8 mouse cellular contexts compared by ENCODE assay signal in genomic region chr2:14054716-14055115, GRCm38 (mm10). TPM values are rescaled to one million over a fixed set of nuclear protein-coding genes. Genes with fewer than 3 reads are reported as not detected.
A peak's percentile ranks its signal among the peaks of the same experiment; 100 is the strongest.
DNase-seq lines count a peak whose midpoint lies in the region; ATAC-seq and TF ChIP-seq lines count a peak whose summit lies in the region.

No protein-coding gene starts in this region.

- H3K9ac ChIP-seq in heart, adult 2 months (ENCODE audit: low read depth, low read length): peak overlapping the region; percentile 71
- H3K9ac ChIP-seq in CH12.LX (ENCODE audit: insufficient read depth, low read depth): peak overlapping the region; percentile 24; the same call in 1 of the 2 replicates
- H3K9ac ChIP-seq in forebrain, postnatal 0 days: peak overlapping the region; percentile 88

- no peaks in the 10 kb centered on the region for H3K4me1 ChIP-seq in heart, adult 2 months (ENCODE audit: control insufficient read depth, insufficient read depth, low read length)
- H3K4me1 ChIP-seq in CH12.LX (ENCODE audit: control insufficient read depth in 1 of 2, insufficient read depth in 2 of 2): peaks cover 0 to 4% of the 10 kb centered on the region in 2 experiments; a peak in 2 of 4 replicates
- H3K4me1 ChIP-seq in forebrain, postnatal 0 days (ENCODE audit: insufficient read depth): no peaks in the 10 kb centered on the region

- no peak for TF ChIP-seq RAD21 in CH12.LX (IDR thresholded peaks at IDR 0.05; ENCODE audit: low read depth, low read length)

- H3K9me3 ChIP-seq in CH12.LX (replicated peaks; ENCODE audit: low read length): no peaks in the 10 kb centered on the region
- H3K9me3 ChIP-seq in forebrain, postnatal 0 days (ENCODE audit: low read length): no peaks in the 10 kb centered on the region

- no peak for DNase-seq in heart, adult 2 months
- no peak for DNase-seq in heart, adult 8-10 months (ENCODE audit: low spot score)
- peak; percentile 9 for DNase-seq in CH12.LX (ENCODE audit: extremely low read depth)
- no peak for DNase-seq in forebrain, postnatal 0 days
- DNase-seq in ovary, adult 18-20 months (ENCODE audit: low spot score): no peak
- DNase-seq in layer of hippocampus, adult 9-10 months (ENCODE audit: low spot score): no peak
- DNase-seq in adrenal gland, adult 2 months: no peak

- H3K4me2 ChIP-seq in CH12.LX (ENCODE audit: insufficient read depth, low read depth, poor library complexity, severe bottlenecking): peak overlapping the region; percentile 76; the same call in 1 of the 2 replicates
- peak overlapping the region; percentile 92 for H3K4me2 ChIP-seq in forebrain, postnatal 0 days (ENCODE audit: low read depth)

- H3K27me3 ChIP-seq in heart, adult 2 months (ENCODE audit: control insufficient read depth, insufficient read depth, low read length): no peaks in the 10 kb centered on the region
- peaks cover 6% of the 10 kb centered on the region for H3K27me3 ChIP-seq in CH12.LX (replicated peaks)
- H3K27me3 ChIP-seq in forebrain, postnatal 0 days (ENCODE audit: insufficient read depth, low read length): no peaks in the 10 kb centered on the region

- ATAC-seq in forebrain, postnatal 0 days: no peak

- TF ChIP-seq EP300 in heart, adult 2 months (IDR thresholded peaks at IDR 0.05; ENCODE audit: insufficient read depth, low read depth, low read length): no peak
- no peak for TF ChIP-seq EP300 in CH12.LX (IDR thresholded peaks at IDR 0.05; ENCODE audit: low read length)

- in situ Hi-C loops in CH12.LX (cut with MboI; ENCODE audit: low pct_ligation_motif_present, low pct_unique_long_range_greater_than_20kb, low sequenced_read_pairs): loop anchor here (10.0 kb wide), 1 partner anchor 80 kb away; no protein-coding TSS in a partner anchor

- TF ChIP-seq POLR2A in heart, adult 2 months (IDR thresholded peaks at IDR 0.05; ENCODE audit: insufficient read depth, low read depth, low read length): no peak
- TF ChIP-seq POLR2A in CH12.LX (IDR thresholded peaks at IDR 0.05; ENCODE audit: low read depth, low read length): no peak

- TF ChIP-seq CTCF in heart, adult 2 months (IDR thresholded peaks at IDR 0.05): no peak
- no peak for TF ChIP-seq CTCF in CH12.LX (conservative IDR thresholded peaks at IDR 0.05 in 1 of 2, IDR thresholded peaks at IDR 0.05 in 1 of 2; ENCODE audit: low read depth in 2 of 2, low read length in 2 of 2)
- TF ChIP-seq CTCF in forebrain, postnatal 0 days (IDR thresholded peaks at IDR 0.05; ENCODE audit: low read depth): no peak

- no peaks in the 10 kb centered on the region for H3K36me3 ChIP-seq in heart, adult 2 months (ENCODE audit: control insufficient read depth, insufficient read depth, low read length)
- no peaks in the 10 kb centered on the region for H3K36me3 ChIP-seq in CH12.LX (replicated peaks in 1 of 2; ENCODE audit: control insufficient read depth in 1 of 2, insufficient read depth in 1 of 2, low read length in 1 of 2)
- no peaks in the 10 kb centered on the region for H3K36me3 ChIP-seq in forebrain, postnatal 0 days (ENCODE audit: insufficient read depth)
- no peaks in the 10 kb centered on the region for H3K36me3 ChIP-seq in macrophage (ENCODE audit: inconsistent target)

- intact Hi-C loops in heart, adult 2 months (cut with DNase I): loop anchor here (5.0 to 10.0 kb wide), 2 partner anchors 108 to 780 kb away; partner anchors contain the start of gene Rsu1

- H3K27ac ChIP-seq in heart, adult 2 months: peak overlapping the region; percentile 88
- no peak overlapping the region for H3K27ac ChIP-seq in CH12.LX (ENCODE audit: insufficient read depth, low read depth)
- H3K27ac ChIP-seq in forebrain, postnatal 0 days (ENCODE audit: low read depth, low read length): peak overlapping the region; percentile 91
- H3K27ac ChIP-seq in macrophage: no peak overlapping the region

- H3K4me3 ChIP-seq in heart, adult 2 months: peak overlapping the region; percentile 79
- H3K4me3 ChIP-seq in CH12.LX (replicated peaks in 1 of 3; ENCODE audit: low read depth in 2 of 3, low read length in 2 of 3, poor library complexity in 1 of 3): peak overlapping the region; percentile 54 to 89 (median 85)
- H3K4me3 ChIP-seq in forebrain, postnatal 0 days (ENCODE audit: low read depth, low read length): peak overlapping the region; percentile 85
- H3K4me3 ChIP-seq in macrophage (ENCODE audit: inconsistent target): peak overlapping the region; percentile 31

- H3K79me2 ChIP-seq in heart, adult 2 months (replicated peaks; ENCODE audit: control insufficient read depth, insufficient read depth, low read length): no peaks in the 10 kb centered on the region; the same call in 1 of the 2 replicates
- H3K79me2 ChIP-seq in CH12.LX (replicated peaks; ENCODE audit: control insufficient read depth, extremely low read depth, insufficient read depth, poor library complexity, severe bottlenecking) (no peaks in the 10 kb centered on the region; the same call in 1 of the 2 replicates), macrophage (ENCODE audit: inconsistent target) (no peaks in the 10 kb centered on the region)

- dilution Hi-C loops in CH12.LX (cut with MboI; ENCODE audit: extremely low pct_ligation_motif_present, extremely low pct_unique_long_range_greater_than_20kb, low sequenced_read_pairs): no loop called here

- WGBS in heart, adult 2 months: 8% methylated on average over 6 of the region's 6 CpGs
- WGBS in forebrain, postnatal 0 days: 5% methylated on average over 6 of the region's 6 CpGs
- WGBS in macrophage (ENCODE audit: missing documents): 11% methylated on average over 6 of the region's 6 CpGs

TF ChIP-seq in CH12.LX, 34 proteins besides CTCF, POLR2A, EP300 and RAD21:
- no peak for TF ChIP-seq SMC3 (IDR thresholded peaks at IDR 0.05; ENCODE audit: low read depth, low read length)
TF ChIP-seq in CH12.LX: peak in this region for 0.

RNA-seq across cellular contexts. Expression of gene Hacd1, which starts 1.2 kb away (rescaled TPM):
- 10 to 100 TPM; 69.3 to 71.0 TPM for total RNA-seq in heart, adult 2 months (2021)
- 95.8 and 170 TPM in 2 replicates for polyA plus RNA-seq in heart, adult 2 months (2012; rRNA removed)
- 10 to 100 TPM; 41.9 to 56.1 (median 50.6) TPM for total RNA-seq in heart, adult 8-10 months (2022)
- 17.7 and 18.3 TPM in 2 replicates for total RNA-seq in CH12.LX (2012; rRNA removed)
- total RNA-seq in CH12.LX (2014; rRNA removed): 46.9 and 55.4 TPM in 2 replicates
- 28.5 and 31.0 TPM in 2 replicates for polyA plus RNA-seq in CH12.LX (2012; ENCODE audit: insufficient read length, low read depth)
- 60.3 and 67.5 TPM in 2 replicates for total RNA-seq in forebrain, postnatal 0 days (2014; rRNA removed)
- polyA plus RNA-seq in forebrain, postnatal 0 days (2015; fragmentation: Nextera tagmentation; extraction: Ambion mirVana): 82.2 and 90.4 TPM in 2 replicates
- 1 to 10 TPM in 7 of 26 experiments, under 1 TPM in 2, not detected in 17; 0.81 to 3.5 (median 1.2) TPM for total RNA-seq in macrophage (2018; cell fraction: chromatin; rRNA removed)
- total RNA-seq in macrophage (2018; cell fraction: cytosol; rRNA removed): 1 to 10 TPM; 2.0 to 7.0 (median 4.3) TPM
- 1 to 10 TPM in 13 of 26 experiments, under 1 TPM in 7, not detected in 6; 0.75 to 7.7 (median 1.3) TPM for total RNA-seq in macrophage (2018; cell fraction: nucleus; rRNA removed)
- 2.9 to 14.4 TPM (median 5.1 TPM) in 3 replicates for polyA plus RNA-seq in macrophage (2018)
- total RNA-seq in adrenal gland, adult 2 months (2021): 10 to 100 TPM; 23.3 to 35.1 TPM
- polyA plus RNA-seq in adrenal gland, adult 2 months (2012; rRNA removed): 37.2 and 41.8 TPM in 2 replicates

RNA-seq across cellular contexts. Expression of gene Stam, which starts 19.2 kb away (rescaled TPM):
- total RNA-seq in heart, adult 2 months (2021): 10 to 100 TPM; 23.0 to 23.9 TPM
- 8.8 and 13.9 TPM in 2 replicates for polyA plus RNA-seq in heart, adult 2 months (2012; rRNA removed)
- total RNA-seq in heart, adult 8-10 months (2022): 10 to 100 TPM; 22.9 to 26.7 (median 23.8) TPM
- 15.1 and 17.3 TPM in 2 replicates for total RNA-seq in CH12.LX (2012; rRNA removed)
- 21.4 and 25.3 TPM in 2 replicates for total RNA-seq in CH12.LX (2014; rRNA removed)
- polyA plus RNA-seq in CH12.LX (2012; ENCODE audit: insufficient read length, low read depth): 11.6 and 13.5 TPM in 2 replicates
- total RNA-seq in forebrain, postnatal 0 days (2014; rRNA removed): 88.1 and 99.9 TPM in 2 replicates
- polyA plus RNA-seq in forebrain, postnatal 0 days (2015; fragmentation: Nextera tagmentation; extraction: Ambion mirVana): 74.6 and 100 TPM in 2 replicates
- 100 to 1,000 TPM in 21 of 26 experiments, 10 to 100 TPM in 5; 43.1 to 166 (median 123) TPM for total RNA-seq in macrophage (2018; cell fraction: chromatin; rRNA removed)
- 10 to 100 TPM in 25 of 26 experiments, 1 to 10 TPM in 1; 10.0 to 24.4 (median 19.0) TPM for total RNA-seq in macrophage (2018; cell fraction: cytosol; rRNA removed)
- 10 to 100 TPM; 17.5 to 83.6 (median 53.7) TPM for total RNA-seq in macrophage (2018; cell fraction: nucleus; rRNA removed)
- 13.5 to 22.9 TPM (median 17.2 TPM) in 3 replicates for polyA plus RNA-seq in macrophage (2018)
- total RNA-seq in adrenal gland, adult 2 months (2021): 10 to 100 TPM; 49.0 to 52.6 TPM
- polyA plus RNA-seq in adrenal gland, adult 2 months (2012; rRNA removed): 19.4 and 30.4 TPM in 2 replicates

Comparison
In these comparisons a context has a peak if more than half of its experiments do, and no peak if none do; other contexts are left out.
1. H3K27ac ChIP-seq: peak in heart, adult 2 months (single experiment) and forebrain, postnatal 0 days (single experiment); none in CH12.LX (single experiment) and macrophage (single experiment).
2. H3K4me3 ChIP-seq: peak in every context shown above with its lines; median percentile 85 in CH12.LX; 85 in forebrain, postnatal 0 days; 79 in heart, adult 2 months; 31 in macrophage.
3. H3K9ac ChIP-seq: peak in every context shown above with its lines; median percentile 88 in forebrain, postnatal 0 days; 71 in heart, adult 2 months; 24 in CH12.LX.